Mouse (Mus musculus) CH12.LX (cell line): ENCODE measurements around the gene Cdyl.

Experiments used
- CHD1 ChIP-seq: IDR thresholded peaks from 2 replicates; pipeline ENCODE4 v1.6.1; 2012; ENCODE audit warnings: low read depth, low read length, improper control_type of control experiment, inconsistent platforms
- EP300 ChIP-seq: IDR thresholded peaks from 2 replicates; pipeline ENCODE4 v1.6.1; 2011; ENCODE audit warnings: low read length, improper control_type of control experiment
- JUND ChIP-seq: conservative IDR thresholded peaks from 2 replicates; pipeline ENCODE4 v1.6.1; 2011; ENCODE audit warnings: low read depth, low read length, improper control_type of control experiment
- POLR2A ChIP-seq: IDR thresholded peaks from 2 replicates; pipeline ENCODE4 v1.6.1; 2011; ENCODE audit warnings: low read depth, mild to moderate bottlenecking, improper control_type of control experiment, low read length
- TCF12 ChIP-seq: IDR thresholded peaks from 2 replicates; pipeline ENCODE4 v1.6.1; 2014; ENCODE audit warnings: low read depth, mild to moderate bottlenecking, inconsistent platforms, low read length, improper control_type of control experiment
- USF1 ChIP-seq: IDR thresholded peaks from 2 replicates; pipeline ENCODE4 v1.6.1; 2014; ENCODE audit warnings: low read depth, mild to moderate bottlenecking, inconsistent platforms, low read length, improper control_type of control experiment
- ZC3H11A ChIP-seq: IDR thresholded peaks from 2 replicates; pipeline ENCODE4 v1.6.1; 2012; ENCODE audit warnings: low read depth, mild to moderate bottlenecking, inconsistent platforms, low read length, improper control_type of control experiment

DNA sequence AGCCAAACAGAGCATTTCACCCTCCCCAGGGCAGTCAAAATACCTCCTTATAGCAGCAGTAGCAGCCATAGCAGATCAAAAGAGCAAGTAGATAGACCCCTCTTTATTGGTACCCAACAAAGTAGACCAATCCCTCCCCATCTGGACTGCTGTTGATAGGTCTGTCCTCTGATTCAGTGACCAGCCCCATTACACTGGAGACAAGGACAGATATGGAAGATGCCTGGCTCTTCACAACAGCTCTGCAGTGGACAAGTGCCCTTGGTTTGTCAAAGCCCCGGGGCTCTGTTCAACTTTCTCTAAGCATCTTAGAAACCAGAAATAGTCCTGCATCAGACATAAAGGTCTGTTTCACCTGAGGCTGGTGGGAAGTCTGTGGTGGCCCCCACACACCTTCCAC is 47.1 kb upstream of the Cdyl start:
- TF ChIP-seq TCF12 (no peak), ZC3H11A (no peak), USF1 (no peak), POLR2A (no peak), EP300 (no peak), CHD1 (no peak), JUND (no peak)
